Mouse (Mus musculus): ENCODE data around the gene Gm10097. TPM values are rescaled to one million over a fixed set of nuclear protein-coding genes. Genes with fewer than 3 reads are reported as not detected.

Gene Gm10097
- polyA plus RNA-seq, 1 experiment from 2014 or later, result 0.17 TPM

GRCm38 (mm10) chr10:5087336-5087735, 18.3 kb downstream of the Gm10097 start:
- H3K27ac ChIP-seq, result no peak overlapping the region
- WGBS, result 86% methylated on average over 7 of the region's 7 CpGs
- H3K4me1 ChIP-seq, result no peaks in the 10 kb centered on the region
- no peaks in the 10 kb centered on the region for H3K36me3 ChIP-seq (replicated peaks)
- no peak overlapping the region for H3K4me3 ChIP-seq
- H3K9me3 ChIP-seq, result no peaks in the 10 kb centered on the region
- no peak overlapping the region for H3K9ac ChIP-seq
- no peaks in the 10 kb centered on the region for H3K27me3 ChIP-seq (replicated peaks)
- no peak overlapping the region for H3K4me2 ChIP-seq
- no peak for ATAC-seq (replicated peaks)

- Histone ChIP-seq H3K27me3 (replicated peaks) (no peaks in the 10 kb centered on the region), H3K4me3 (no peak overlapping the region), H3K9ac (no peak overlapping the region), H3K4me1 (no peaks in the 10 kb centered on the region), H3K27ac (no peak overlapping the region), H3K36me3 (replicated peaks) (no peaks in the 10 kb centered on the region), H3K9me3 (no peaks in the 10 kb centered on the region), H3K4me2 (no peak overlapping the region)
- 88% methylated on average over 4 of the region's 4 CpGs for WGBS
- no peak for ATAC-seq (replicated peaks)
Measured at GRCm38 (mm10) chr10:5089133-5089532, 20.1 kb downstream of the Gm10097 start.

GRCm38 (mm10) chr10:5096996-5097753, 28.2 kb downstream of the Gm10097 start:
- Histone ChIP-seq H3K4me2 (no peak overlapping the region), H3K27me3 (replicated peaks) (no peaks in the 10 kb centered on the region), H3K27ac (no peak overlapping the region), H3K4me3 (no peak overlapping the region), H3K9ac (no peak overlapping the region), H3K9me3 (no peaks in the 10 kb centered on the region), H3K4me1 (no peaks in the 10 kb centered on the region), H3K36me3 (replicated peaks) (0 out of 2 replicates have a peak, but pooled peaks cover 8% of the 10 kb centered on the region)
- WGBS, result 82% methylated on average over 10 of the region's 10 CpGs
- no peak for ATAC-seq (replicated peaks)

- Histone ChIP-seq H3K27ac (no peak overlapping the region), H3K9ac (no peak overlapping the region), H3K27me3 (replicated peaks) (no peaks in the 10 kb centered on the region), H3K9me3 (no peaks in the 10 kb centered on the region), H3K36me3 (replicated peaks) (0 out of 2 replicates have a peak, but pooled peaks cover 8% of the 10 kb centered on the region), H3K4me1 (no peaks in the 10 kb centered on the region), H3K4me2 (no peak overlapping the region), H3K4me3 (no peak overlapping the region)
- no peak for ATAC-seq (replicated peaks)
- WGBS, result 63% methylated on average over 2 of the region's 2 CpGs
Measured at GRCm38 (mm10) chr10:5097754-5098137, 28.8 kb downstream of the Gm10097 start.

GRCm38 (mm10) chr10:5110773-5111172, 41.8 kb downstream of the Gm10097 start:
- H3K9ac ChIP-seq, result no peak overlapping the region
- H3K27ac ChIP-seq, result no peak overlapping the region
- no peak overlapping the region for H3K4me2 ChIP-seq
- H3K4me3 ChIP-seq, result no peak overlapping the region
- H3K36me3 ChIP-seq (replicated peaks), result peaks cover 12% of the 10 kb centered on the region; the same call in 1 of the 2 replicates
- H3K27me3 ChIP-seq (replicated peaks), result no peaks in the 10 kb centered on the region
- WGBS, result 92% methylated on average over 5 of the region's 5 CpGs
- no peaks in the 10 kb centered on the region for H3K9me3 ChIP-seq
- H3K4me1 ChIP-seq, result no peaks in the 10 kb centered on the region
- ATAC-seq (replicated peaks), result no peak

- 80% methylated on average over 5 of the region's 5 CpGs for WGBS
- peaks cover 19% of the 10 kb centered on the region; the same call in 1 of the 2 replicates for H3K36me3 ChIP-seq (replicated peaks)
Measured at GRCm38 (mm10) chr10:5116155-5116554, 47.2 kb downstream of the Gm10097 start.

GRCm38 (mm10) chr10:5116720-5117119, 47.7 kb downstream of the Gm10097 start:
- ATAC-seq (replicated peaks), result no peak
- Histone ChIP-seq H3K4me2 (no peak overlapping the region), H3K9ac (no peak overlapping the region), H3K4me3 (no peak overlapping the region), H3K27ac (no peak overlapping the region), H3K27me3 (replicated peaks) (no peaks in the 10 kb centered on the region), H3K9me3 (no peaks in the 10 kb centered on the region), H3K36me3 (replicated peaks) (peaks cover 22% of the 10 kb centered on the region; the same call in 1 of the 2 replicates), H3K4me1 (no peaks in the 10 kb centered on the region)
- WGBS, result 90% methylated on average over 6 of the region's 6 CpGs

More at GRCm38 (mm10) chr10:5116155-5116554, 47.2 kb downstream of the Gm10097 start:
- no peak overlapping the region for H3K27ac ChIP-seq
- no peaks in the 10 kb centered on the region for H3K27me3 ChIP-seq (replicated peaks)
- no peaks in the 10 kb centered on the region for H3K9me3 ChIP-seq
- no peak overlapping the region for H3K4me3 ChIP-seq
- H3K4me1 ChIP-seq, result no peaks in the 10 kb centered on the region
- no peak overlapping the region for H3K4me2 ChIP-seq
- no peak for ATAC-seq (replicated peaks)
- no peak overlapping the region for H3K9ac ChIP-seq
